In the genomic region with DNA sequence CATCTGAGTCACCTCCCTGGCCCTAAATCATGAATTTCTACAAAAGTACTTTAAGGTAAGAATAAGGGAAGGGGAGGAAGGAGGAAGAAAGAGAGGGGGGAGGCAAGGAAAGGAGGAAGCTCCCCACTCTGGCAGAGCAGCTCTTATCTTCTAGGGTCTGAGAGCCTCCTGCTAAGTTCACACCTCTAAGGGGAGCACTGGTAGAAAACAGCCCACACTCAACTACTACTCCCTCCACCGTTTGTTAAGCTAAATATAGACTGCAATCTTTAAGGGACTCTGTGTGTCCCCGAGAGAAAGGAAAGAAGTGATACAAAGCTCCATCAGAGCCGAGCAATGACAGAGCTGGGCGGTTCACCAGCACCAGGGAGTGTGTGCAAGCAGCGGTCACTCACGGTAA, we compare ENCODE assay signal across 19 mouse cellular contexts. TPM values are rescaled to one million over a fixed set of nuclear protein-coding genes. Genes with fewer than 3 reads are reported as not detected.
DNase-seq lines count a peak whose midpoint lies in the region; ATAC-seq and TF ChIP-seq lines count a peak whose summit lies in the region.
"Had no signal": no experiment of that assay in that cellular context is flagged by ENCODE, and none has a peak within 500 bp of the region (broad histone marks: within the 10 kb centered on the region; RNA-seq: fewer than 3 reads in every experiment).

No protein-coding gene starts in this region.

- TF ChIP-seq CTCF in ES-Bruce4 (IDR thresholded peaks at IDR 0.05; ENCODE audit: low read depth, low read length): no peak

- no peak for TF ChIP-seq POLR2A in ES-Bruce4 (IDR thresholded peaks at IDR 0.05; ENCODE audit: insufficient read depth, low read length)

- no peak overlapping the region for H3K4me3 ChIP-seq in heart, embryonic 12.5 days
- H3K4me3 ChIP-seq in hindbrain, embryonic 13.5 days: no peak overlapping the region
- no peak overlapping the region for H3K4me3 ChIP-seq in hindbrain, embryonic 14.5 days (replicated peaks; ENCODE audit: low read length)
- H3K4me3 ChIP-seq in ES-Bruce4 (ENCODE audit: low read depth, low read length): no peak overlapping the region
- no peak overlapping the region for H3K4me3 ChIP-seq in brown adipose tissue, adult 24 weeks (ENCODE audit: insufficient read depth, low read depth, low read length)
- H3K4me3 ChIP-seq: embryonic facial prominence, embryonic 12.5 days; erythroblast, embryonic 14.5 days; forebrain, embryonic 15.5 days; liver, embryonic 15.5 days had no signal

- no peaks in the 10 kb centered on the region for H3K36me3 ChIP-seq in heart, embryonic 12.5 days
- H3K36me3 ChIP-seq in hindbrain, embryonic 13.5 days: no peaks in the 10 kb centered on the region
- H3K36me3 ChIP-seq in hindbrain, embryonic 14.5 days (replicated peaks; ENCODE audit: control insufficient read depth, insufficient read depth): no peaks in the 10 kb centered on the region
- H3K36me3 ChIP-seq in ES-Bruce4 (ENCODE audit: control insufficient read depth, insufficient read depth, low read length, poor library complexity, severe bottlenecking): no peaks in the 10 kb centered on the region
- H3K36me3 ChIP-seq: embryonic facial prominence, embryonic 12.5 days; forebrain, embryonic 15.5 days; liver, embryonic 15.5 days had no signal

- DNase-seq in heart, postnatal 25 days (ENCODE audit: low spot score): no peak
- no peak for DNase-seq in hindbrain, embryonic 14.5 days (ENCODE audit: low spot score)
- no peak for DNase-seq in layer of hippocampus, postnatal 10 days (ENCODE audit: low spot score in 2 of 2)
- DNase-seq: adrenal gland, adult 2 months; B cell, adult 2 months; cerebellum, postnatal 10 days; gastrocnemius, postnatal 36 days; kidney, adult 8-10 months; kidney, postnatal 14 days; lung, postnatal 36 days had no signal

- 3% methylated on average over 6 of the region's 6 CpGs for WGBS in heart, embryonic 12.5 days
- WGBS in hindbrain, embryonic 13.5 days: 6% methylated on average over 6 of the region's 6 CpGs
- 14% methylated on average over 6 of the region's 6 CpGs for WGBS in hindbrain, embryonic 14.5 days

- peaks cover 86% of the 10 kb centered on the region for H3K4me1 ChIP-seq in heart, embryonic 12.5 days (replicated peaks)
- H3K4me1 ChIP-seq in hindbrain, embryonic 13.5 days (replicated peaks): peaks cover 70% of the 10 kb centered on the region
- peaks cover 39% of the 10 kb centered on the region for H3K4me1 ChIP-seq in hindbrain, embryonic 14.5 days (replicated peaks; ENCODE audit: control insufficient read depth, insufficient read depth, low read length)
- H3K4me1 ChIP-seq in ES-Bruce4 (ENCODE audit: control insufficient read depth, insufficient read depth, low read length): peaks cover 11% of the 10 kb centered on the region
- peaks cover 41% of the 10 kb centered on the region for H3K4me1 ChIP-seq in brown adipose tissue, adult 24 weeks (ENCODE audit: control insufficient read depth, insufficient read depth, insufficient read length, low read length)

- peak overlapping the region; percentile 87 for H3K27ac ChIP-seq in heart, embryonic 12.5 days (ENCODE audit: poor library complexity, severe bottlenecking)
- peak overlapping the region; percentile 35 for H3K27ac ChIP-seq in hindbrain, embryonic 13.5 days
- no peak overlapping the region for H3K27ac ChIP-seq in hindbrain, embryonic 14.5 days
- H3K27ac ChIP-seq in ES-Bruce4 (ENCODE audit: insufficient read depth, low read length): no peak overlapping the region
- H3K27ac ChIP-seq in brown adipose tissue, adult 24 weeks (replicated peaks; ENCODE audit: low read depth, low read length): peak overlapping the region; percentile 19; the same call in 1 of the 2 replicates
- H3K27ac ChIP-seq: embryonic facial prominence, embryonic 12.5 days; forebrain, embryonic 15.5 days; liver, embryonic 15.5 days had no signal

- H3K9ac ChIP-seq in heart, embryonic 12.5 days: peak overlapping the region; percentile 56
- H3K9ac ChIP-seq in hindbrain, embryonic 13.5 days: no peak overlapping the region
- no peak overlapping the region for H3K9ac ChIP-seq in hindbrain, embryonic 14.5 days
- no peak overlapping the region for H3K9ac ChIP-seq in ES-Bruce4 (ENCODE audit: low read depth, poor library complexity, severe bottlenecking)
- H3K9ac ChIP-seq: embryonic facial prominence, embryonic 12.5 days; forebrain, embryonic 15.5 days; liver, embryonic 15.5 days had no signal

- no peaks in the 10 kb centered on the region for H3K9me3 ChIP-seq in heart, embryonic 12.5 days (replicated peaks)
- H3K9me3 ChIP-seq in hindbrain, embryonic 13.5 days: no peaks in the 10 kb centered on the region
- H3K9me3 ChIP-seq in hindbrain, embryonic 14.5 days (ENCODE audit: control insufficient read depth, low read length): no peaks in the 10 kb centered on the region
- H3K9me3 ChIP-seq in ES-Bruce4 (replicated peaks; ENCODE audit: control insufficient read depth, insufficient read depth, low read length, poor library complexity, severe bottlenecking): no peaks in the 10 kb centered on the region
- H3K9me3 ChIP-seq: embryonic facial prominence, embryonic 12.5 days; forebrain, embryonic 15.5 days; liver, embryonic 15.5 days had no signal

- 0 out of 2 replicates have a peak, but pooled peaks have one; percentile 15 for TF ChIP-seq EP300 in ES-Bruce4 (IDR thresholded peaks at IDR 0.05; ENCODE audit: insufficient read depth, low read depth, low read length)

- no peaks in the 10 kb centered on the region for H3K27me3 ChIP-seq in heart, embryonic 12.5 days (replicated peaks)
- no peaks in the 10 kb centered on the region for H3K27me3 ChIP-seq in hindbrain, embryonic 13.5 days
- H3K27me3 ChIP-seq in hindbrain, embryonic 14.5 days (ENCODE audit: control insufficient read depth, insufficient read depth, low read length): no peaks in the 10 kb centered on the region
- no peaks in the 10 kb centered on the region for H3K27me3 ChIP-seq in ES-Bruce4 (ENCODE audit: control insufficient read depth, insufficient read depth, low read length, poor library complexity, severe bottlenecking)
- H3K27me3 ChIP-seq: embryonic facial prominence, embryonic 12.5 days; forebrain, embryonic 15.5 days; liver, embryonic 15.5 days had no signal

- intact Hi-C loops in heart, postnatal 25 days (cut with DNase I): loop anchor here (2.0 kb wide), 1 partner anchor 23 kb away; no protein-coding TSS in a partner anchor

- peak overlapping the region; percentile 61 for H3K4me2 ChIP-seq in heart, embryonic 12.5 days
- H3K4me2 ChIP-seq in hindbrain, embryonic 13.5 days: 0 out of 2 replicates have a peak overlapping the region, but pooled peaks have one; percentile 1
- no peak overlapping the region for H3K4me2 ChIP-seq in hindbrain, embryonic 14.5 days (replicated peaks)
- H3K4me2 ChIP-seq: embryonic facial prominence, embryonic 12.5 days; forebrain, embryonic 15.5 days; liver, embryonic 15.5 days had no signal

- peak; percentile 49; the same call in 1 of the 2 replicates for ATAC-seq in heart, embryonic 12.5 days (ENCODE audit: insufficient number of reproducible peaks, low FRiP score)
- ATAC-seq in hindbrain, embryonic 13.5 days (ENCODE audit: low FRiP score): no peak
- no peak for ATAC-seq in hindbrain, embryonic 14.5 days (ENCODE audit: low FRiP score)
- ATAC-seq: forebrain, embryonic 15.5 days; midbrain, embryonic 16.5 days had no signal

RNA-seq across cellular contexts. Expression of gene Fryl, which starts 24.6 kb away (rescaled TPM):
- polyA plus RNA-seq in heart, embryonic 12.5 days (2016; fragmentation: Nextera tagmentation; extraction: Ambion mirVana): 38.7 and 40.2 TPM in 2 replicates
- total RNA-seq in heart, postnatal 25 days (2021): 10 to 100 TPM; 35.7 to 41.5 TPM
- polyA plus RNA-seq in hindbrain, embryonic 13.5 days (2015; fragmentation: Nextera tagmentation; extraction: Ambion mirVana): 45.5 and 47.7 TPM in 2 replicates
- 40.7 and 45.2 TPM in 2 replicates for polyA plus RNA-seq in hindbrain, embryonic 14.5 days (2014; fragmentation: Nextera tagmentation; extraction: Ambion mirVana)
- 94.8 and 101 TPM in 2 replicates for polyA plus RNA-seq in ES-Bruce4 (2011; ENCODE audit: insufficient read depth, insufficient read length, low read depth, missing spikeins)
- polyA plus RNA-seq in brown adipose tissue, adult 24 weeks (2012; ENCODE audit: insufficient read depth, insufficient read length, missing spikeins): 9.4 and 25.3 TPM in 2 replicates
- 10 to 100 TPM; 66.1 to 71.6 TPM for total RNA-seq in layer of hippocampus, postnatal 10 days (2021)

Comparison
In these comparisons a context has a peak if more than half of its experiments do, and no peak if none do; other contexts are left out.
1. H3K27ac ChIP-seq: peak in heart, embryonic 12.5 days (single experiment), hindbrain, embryonic 13.5 days (single experiment) and brown adipose tissue, adult 24 weeks (single experiment); none in hindbrain, embryonic 14.5 days (single experiment) and ES-Bruce4 (single experiment).